Mouse (Mus musculus): ENCODE data around the gene Narfl. TPM values are rescaled to one million over a fixed set of nuclear protein-coding genes. Genes with fewer than 3 reads are reported as not detected.
A peak's percentile ranks its signal among the peaks of the same experiment; 100 is the strongest.
"Not testable (repeated sequence)": the region's sequence is repeated elsewhere in the genome, so short reads cannot be mapped to it uniquely, and the experiment has no call there.

Narfl gene
- total RNA-seq (2021), result 10 to 100 TPM; 30.6 to 38.5 TPM
- long read RNA-seq, transcript Narfl-201 (11 exons, 2,555 nt), result major isoform, 43 of 59 reads
- long read RNA-seq, partial matches to known transcripts, result 7 of 59 reads
- long read RNA-seq, other reads (novel, unspliced or antisense), result 9 of 59 reads

- DNase-seq (ENCODE audit: low spot score in 2 of 2), result peak; percentile 96 to 99
These were observed at the start of gene Narfl for GRCm38 (mm10) chr17:25773549-25774120. TSS of gene Narfl (plus strand) at chr17:25773776.

- no peak for DNase-seq (ENCODE audit: low spot score in 2 of 2)
These were observed 49.7 kb upstream of the Narfl start for GRCm38 (mm10) chr17:25723919-25724318.

GRCm38 (mm10) chr17:25725264-25725663, 48.3 kb upstream of the Narfl start:
- DNase-seq (ENCODE audit: low spot score in 2 of 2), result no peak

- peak; percentile 99 to 100 for DNase-seq (ENCODE audit: low spot score in 2 of 2)
These were observed 46.1 kb upstream of the Narfl start, which contains the start of the genes Chtf18 and Rpusd1 for GRCm38 (mm10) chr17:25727265-25728008. TSS of gene Chtf18 (minus strand) at chr17:25727419. TSS of gene Rpusd1 (plus strand) at chr17:25727670.

GRCm38 (mm10) chr17:25728009-25728270, 45.6 kb upstream of the Narfl start:
- DNase-seq (ENCODE audit: low spot score in 2 of 2), result no peak

GRCm38 (mm10) chr17:25732082-25732481, 41.5 kb upstream of the Narfl start:
- peak; percentile 79 to 92 for DNase-seq (ENCODE audit: low spot score in 2 of 2)

GRCm38 (mm10) chr17:25735246-25735645, 38.3 kb upstream of the Narfl start:
- no peak for DNase-seq (ENCODE audit: low spot score in 2 of 2)

GRCm38 (mm10) chr17:25735745-25736144, 37.8 kb upstream of the Narfl start, which contains the start of gene Mslnl:
TSS of gene Mslnl (plus strand) at chr17:25736042.
- DNase-seq (ENCODE audit: low spot score in 2 of 2), result no peak

- DNase-seq (ENCODE audit: low spot score in 2 of 2), result no peak
These were observed 34.7 kb upstream of the Narfl start for GRCm38 (mm10) chr17:25738861-25739260.

GRCm38 (mm10) chr17:25741471-25741870, 32.1 kb upstream of the Narfl start:
- not testable (repeated sequence) for DNase-seq (ENCODE audit: low spot score in 2 of 2)

GRCm38 (mm10) chr17:25743831-25744230, 29.7 kb upstream of the Narfl start:
- no peak for DNase-seq (ENCODE audit: low spot score in 2 of 2)

- DNase-seq (ENCODE audit: low spot score in 2 of 2), result no peak
These were observed 29.3 kb upstream of the Narfl start for GRCm38 (mm10) chr17:25744311-25744710.

- no peak for DNase-seq (ENCODE audit: low spot score in 2 of 2)
These were observed 25.3 kb upstream of the Narfl start for GRCm38 (mm10) chr17:25748238-25748637.

- DNase-seq (ENCODE audit: low spot score in 2 of 2), result no peak
These were observed 24.3 kb upstream of the Narfl start for GRCm38 (mm10) chr17:25749314-25749713.

- no peak for DNase-seq (ENCODE audit: low spot score in 2 of 2)
These were observed 22.1 kb upstream of the Narfl start for GRCm38 (mm10) chr17:25751446-25751845.

- no peak for DNase-seq (ENCODE audit: low spot score in 2 of 2)
These were observed 19.3 kb upstream of the Narfl start, which contains the start of gene Msln for GRCm38 (mm10) chr17:25754241-25754640. TSS of gene Msln (minus strand) at chr17:25754378.

- DNase-seq (ENCODE audit: low spot score in 2 of 2), result no peak
These were observed 18.5 kb upstream of the Narfl start for GRCm38 (mm10) chr17:25755086-25755485.

- no peak for DNase-seq (ENCODE audit: low spot score in 2 of 2)
These were observed 17.8 kb upstream of the Narfl start for GRCm38 (mm10) chr17:25755627-25756377.

- no peak for DNase-seq (ENCODE audit: low spot score in 2 of 2)
These were observed 17.0 kb upstream of the Narfl start for GRCm38 (mm10) chr17:25756378-25757242.

GRCm38 (mm10) chr17:25757691-25758090, 15.9 kb upstream of the Narfl start:
- DNase-seq (ENCODE audit: low spot score in 2 of 2), result no peak

GRCm38 (mm10) chr17:25760148-25760547, 13.4 kb upstream of the Narfl start:
- DNase-seq (ENCODE audit: low spot score in 2 of 2), result no peak
